Mouse (Mus musculus) thymus, adult 18-20 months (tissue): ENCODE measurements around the gene Tmem120b.

Experiments
- DNase-seq, 2 experiments: peaks; one replicate each; pipeline ENCODE4 v3.0.0; 2022; ENCODE audit warnings: mixed read lengths in 2 of 2

Gene Tmem120b

DNA sequence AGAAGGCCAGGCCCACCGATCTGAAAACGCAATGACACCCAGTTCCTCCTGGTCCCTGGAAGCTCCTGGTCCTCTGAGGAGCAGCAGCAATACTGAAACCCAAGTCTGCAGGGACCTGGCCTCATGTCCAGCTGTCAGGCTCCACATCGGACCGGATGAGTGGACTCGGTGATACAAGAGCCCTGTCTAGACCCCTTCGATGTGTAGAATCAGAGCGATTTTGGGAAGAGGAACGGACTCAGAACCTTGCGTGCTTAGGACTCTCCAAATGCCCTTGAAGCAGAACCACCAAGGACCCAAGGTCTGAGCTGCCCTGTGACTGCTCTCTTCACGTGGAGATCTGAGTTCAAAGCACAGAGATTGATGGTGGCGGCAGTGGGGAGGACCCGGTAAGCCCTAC lies at the start of gene Tmem120b:
Gene Tmem120b (plus strand): TSS at position 301 of the 400 bp plus-strand sequence.
- DNase-seq = no peak

GRCm38 (mm10) chr5:123019336-123020016 lies 48.7 kb upstream of the Tmem120b start:
- DNase-seq = no peak

DNA sequence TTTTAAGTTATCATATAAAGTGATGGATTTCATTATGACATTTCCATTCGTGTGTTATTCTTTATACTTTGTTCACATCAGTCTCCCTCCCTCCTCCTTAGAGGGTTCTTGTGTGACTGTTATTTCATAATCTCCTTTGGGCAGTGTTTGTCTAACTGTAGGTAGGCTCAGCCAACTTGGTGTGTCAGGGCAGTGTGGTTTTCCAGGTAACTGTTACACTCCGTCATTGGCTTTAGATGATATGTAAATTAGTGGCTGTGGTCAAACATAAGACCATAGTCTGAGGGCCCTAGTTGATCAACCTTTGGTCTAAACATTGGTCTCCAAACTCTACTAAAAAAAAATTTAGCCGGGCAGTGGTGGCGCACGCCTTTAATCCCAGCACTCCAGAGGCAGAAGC lies 47.8 kb upstream of the Tmem120b start:
- no peak for DNase-seq

DNA sequence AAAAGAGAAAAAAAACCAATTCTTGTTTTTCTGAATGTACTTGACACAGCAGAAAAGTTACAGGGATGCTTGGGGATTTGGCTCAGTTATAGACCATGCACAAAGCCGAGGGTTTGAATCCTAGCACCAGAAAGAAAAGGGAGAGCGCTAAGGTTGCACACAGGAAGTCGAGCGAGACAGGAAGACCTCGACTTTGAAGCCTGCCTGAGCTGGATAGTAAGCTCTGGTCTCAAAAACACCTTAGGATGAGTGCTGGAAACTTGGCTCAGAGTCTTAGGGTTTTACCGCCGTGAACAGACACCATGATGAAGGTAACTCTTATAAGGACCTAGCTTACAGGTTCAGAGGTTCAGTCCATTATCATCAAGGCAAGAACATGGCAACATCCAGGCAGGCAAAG lies 46.8 kb upstream of the Tmem120b start:
- DNase-seq = no peak

DNA sequence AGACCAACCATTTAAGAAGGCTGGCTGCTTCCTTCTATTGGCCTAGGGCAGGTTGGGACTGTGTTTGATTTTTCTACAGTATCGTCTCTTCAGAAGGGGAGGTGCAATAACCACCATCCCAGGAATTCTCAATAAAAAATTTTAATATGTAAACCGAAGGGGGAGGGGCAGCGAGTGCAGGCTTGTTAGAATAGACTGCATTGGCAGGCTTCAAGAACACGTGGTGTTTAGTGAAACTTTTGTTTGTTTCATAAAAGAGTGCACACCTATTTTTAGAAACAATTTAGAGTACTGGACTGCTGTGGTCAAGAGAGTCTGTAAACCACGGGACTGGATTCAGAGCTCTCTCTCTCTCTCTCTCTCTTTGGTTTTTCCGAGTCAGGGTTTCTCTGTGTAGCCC lies 45.2 kb upstream of the Tmem120b start:
- DNase-seq = no peak

DNA sequence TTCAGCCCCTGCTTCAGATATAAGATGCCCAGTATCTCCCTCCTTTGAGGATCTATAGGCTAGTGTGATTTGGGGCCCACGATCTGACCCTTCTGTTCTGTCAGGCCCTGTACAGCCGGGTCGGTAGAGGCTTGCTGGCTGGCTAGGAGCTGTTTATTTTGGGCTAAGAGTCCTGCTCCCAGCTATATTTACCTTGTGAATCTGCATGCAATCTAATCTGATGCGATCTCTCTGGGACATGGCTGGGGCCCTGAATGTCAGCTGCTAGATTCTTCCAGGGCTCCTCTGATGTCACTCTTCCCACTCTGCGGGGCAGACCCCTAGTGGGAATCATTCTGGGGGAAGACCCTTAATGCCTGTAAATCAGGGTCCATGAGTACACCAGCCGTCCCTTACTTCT lies 43.9 kb upstream of the Tmem120b start:
- no peak for DNase-seq

- no peak for DNase-seq
Measured at GRCm38 (mm10) chr5:123024965-123025573, 43.1 kb upstream of the Tmem120b start.

DNA sequence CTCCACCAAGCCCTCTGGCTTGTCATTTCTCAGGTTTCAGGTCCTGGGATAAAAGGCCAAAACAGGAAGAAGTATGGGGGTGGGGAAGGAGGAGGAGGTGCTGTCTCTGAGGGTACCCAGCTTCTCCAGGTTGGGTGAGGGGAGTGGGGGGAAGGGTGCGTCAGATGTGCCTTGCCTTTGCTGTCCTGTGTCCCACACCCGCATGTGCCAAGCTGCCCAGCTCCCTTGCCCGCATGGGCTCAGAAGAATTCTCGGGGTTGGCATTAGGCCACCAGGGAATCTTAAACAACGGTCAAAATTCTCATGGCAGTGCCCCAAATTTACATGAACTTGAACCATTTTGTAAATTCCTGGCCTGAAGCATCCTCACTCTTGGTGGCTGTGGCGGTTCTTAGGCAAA lies 41.8 kb upstream of the Tmem120b start:
- no peak for DNase-seq

DNA sequence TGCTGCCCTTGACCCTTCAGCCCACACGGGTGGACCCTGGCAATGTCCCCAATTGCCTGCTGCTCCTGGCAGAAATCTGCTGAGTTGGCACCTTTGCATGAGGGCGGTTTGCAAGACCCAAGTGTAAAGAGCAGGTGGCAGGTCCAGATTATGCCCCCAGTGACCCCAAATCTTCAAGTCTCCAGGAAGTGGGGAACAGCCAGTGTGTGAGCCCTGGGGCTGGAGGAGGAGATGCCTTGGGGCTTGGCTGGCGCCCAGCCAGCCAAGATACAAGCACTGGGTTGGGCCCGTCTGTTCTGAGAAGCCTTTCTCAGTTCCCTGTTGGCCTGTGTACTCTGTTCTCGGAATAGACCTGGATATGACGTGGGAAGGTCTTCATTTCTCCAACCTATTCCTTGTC lies 40.8 kb upstream of the Tmem120b start:
- no peak for DNase-seq

GRCm38 (mm10) chr5:123029729-123030128 lies 38.5 kb upstream of the Tmem120b start:
- no peak for DNase-seq

- no peak for DNase-seq
Measured at GRCm38 (mm10) chr5:123031312-123031711, 36.9 kb upstream of the Tmem120b start.

DNA sequence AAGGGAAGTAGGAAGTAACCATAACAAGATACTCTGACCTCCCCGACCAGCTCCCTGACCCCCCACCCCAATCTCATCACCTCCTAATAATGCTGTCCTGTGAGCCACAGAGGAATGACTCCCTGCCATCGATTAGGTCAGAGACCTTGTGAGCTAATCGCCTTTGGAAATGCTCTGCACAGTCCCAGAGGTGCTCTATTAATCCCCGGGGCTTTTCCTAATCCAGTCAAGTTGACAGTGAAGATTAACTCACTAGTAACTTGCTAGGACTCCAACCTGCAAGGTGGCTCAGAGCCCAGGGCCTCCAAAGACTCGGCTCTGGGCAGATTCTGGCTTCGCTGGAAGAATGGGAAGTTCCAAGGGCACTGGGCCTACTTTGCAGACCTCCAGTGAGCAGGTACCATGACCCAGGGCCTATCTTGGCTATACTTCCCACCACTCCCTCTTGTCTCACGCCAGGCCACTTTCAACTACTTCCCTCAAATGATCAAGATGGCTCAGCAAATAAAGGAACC lies 34.5 kb upstream of the Tmem120b start:
- no peak for DNase-seq

DNA sequence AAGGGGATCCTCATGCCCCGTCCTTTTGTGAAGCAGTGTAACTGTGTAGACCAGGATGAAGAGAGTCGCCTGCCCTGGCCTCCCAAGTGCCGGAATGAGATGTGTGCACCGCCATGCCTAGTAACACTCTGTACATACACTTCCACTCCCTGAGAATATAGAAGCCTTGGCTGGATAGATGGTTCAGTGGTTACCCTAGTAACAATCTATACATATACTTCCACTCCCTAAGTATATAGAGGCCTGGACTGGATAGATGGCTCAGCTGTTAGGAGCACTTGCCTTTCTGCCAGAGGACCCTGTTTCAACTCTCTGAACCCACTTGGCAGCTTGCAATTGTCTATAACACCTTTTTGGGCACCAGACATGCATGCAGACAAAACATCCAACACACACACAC lies 33.1 kb upstream of the Tmem120b start:
- DNase-seq = no peak

GRCm38 (mm10) chr5:123035564-123035963 lies 32.7 kb upstream of the Tmem120b start:
- no peak for DNase-seq

DNA sequence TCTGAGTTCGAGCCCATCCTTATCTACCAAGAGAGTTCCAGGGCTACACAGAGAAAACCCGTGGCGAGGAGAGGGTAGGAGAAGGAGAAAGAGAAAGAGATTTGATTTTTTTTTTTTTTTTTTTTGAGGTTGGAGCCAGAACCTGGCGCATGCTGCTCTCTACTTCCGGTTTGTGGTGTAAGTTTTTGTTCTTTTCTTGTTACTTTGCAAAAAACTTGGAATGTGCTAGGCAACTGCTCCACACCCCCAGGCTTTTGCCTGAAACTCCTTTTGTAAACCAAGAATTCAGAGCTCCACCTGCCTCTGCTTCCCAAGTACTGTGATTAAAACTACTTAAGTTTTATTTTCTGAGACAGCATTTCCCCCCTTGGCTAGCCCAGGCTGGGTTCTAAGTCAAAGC lies 30.1 kb upstream of the Tmem120b start:
- DNase-seq = no peak

- peak; percentile 79 to 80 for DNase-seq
Measured at GRCm38 (mm10) chr5:123039120-123039752, 29.0 kb upstream of the Tmem120b start.

DNA sequence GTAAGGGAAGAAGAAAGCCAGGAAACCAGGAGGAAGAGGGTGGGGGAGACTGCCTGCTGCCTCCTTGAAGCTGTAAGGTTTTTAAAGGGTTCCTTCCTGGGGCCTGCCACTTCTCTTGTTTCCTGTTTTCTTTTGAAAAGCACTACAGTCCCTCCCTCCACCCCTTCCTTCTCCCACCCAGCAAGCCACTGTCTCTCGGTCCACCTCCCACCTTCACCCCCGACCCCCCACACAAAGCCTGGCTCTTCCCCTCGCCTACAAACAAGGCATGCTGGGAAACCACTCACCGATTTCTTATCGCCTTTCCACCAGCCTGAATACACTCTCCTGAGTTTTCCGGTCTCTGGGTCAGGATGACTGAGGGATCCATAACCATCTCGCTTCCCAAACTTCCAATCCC lies 27.4 kb upstream of the Tmem120b start:
- DNase-seq = no peak

DNA sequence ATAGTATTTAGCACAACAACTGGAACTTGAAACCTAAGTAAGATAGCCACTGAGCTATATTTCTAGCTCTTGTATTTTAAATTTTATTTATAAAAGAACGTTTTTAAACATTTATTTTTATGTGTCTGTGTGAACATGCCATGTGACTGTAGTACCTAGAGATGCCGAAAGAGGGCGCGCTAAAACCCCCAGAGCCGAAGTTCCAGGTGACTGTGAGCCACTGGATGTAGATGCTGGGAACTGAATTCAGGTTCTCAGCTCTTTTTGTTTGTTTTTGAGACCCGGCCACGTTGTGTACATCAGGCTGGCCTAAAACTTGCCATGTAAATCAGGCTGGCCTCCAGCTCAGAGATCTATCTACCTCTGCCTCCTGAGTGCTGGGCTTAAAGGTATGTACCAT lies 24.4 kb upstream of the Tmem120b start:
- no peak for DNase-seq

GRCm38 (mm10) chr5:123045561-123046295 lies 22.5 kb upstream of the Tmem120b start:
- DNase-seq = no peak

DNA sequence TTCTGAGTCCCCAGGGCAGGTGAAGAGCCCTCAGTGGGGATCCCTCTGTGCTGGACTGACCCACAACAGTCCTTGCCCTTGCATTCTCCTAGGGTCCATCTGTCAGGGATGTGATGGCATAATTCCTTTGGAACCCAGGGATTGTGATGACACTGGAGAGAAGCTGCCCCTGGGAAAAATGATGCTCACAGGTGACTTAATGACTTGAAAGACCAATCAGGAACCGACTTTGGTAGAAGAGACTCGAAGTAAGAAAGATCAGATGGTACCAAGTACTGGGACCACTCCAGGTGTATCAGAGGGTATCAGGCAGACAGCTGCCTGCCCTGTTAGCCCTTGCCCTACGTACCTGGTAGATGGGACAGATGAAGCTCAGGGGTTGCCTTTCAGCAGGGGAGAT lies 21.3 kb upstream of the Tmem120b start, which contains the start of gene Morn3:
Gene Morn3 (minus strand): TSS at position 101 of the 400 bp plus-strand sequence.
- no peak for DNase-seq

GRCm38 (mm10) chr5:123049271-123049670 lies 18.9 kb upstream of the Tmem120b start:
- peak in 1 of 2 experiments; percentile 54 for DNase-seq

DNA sequence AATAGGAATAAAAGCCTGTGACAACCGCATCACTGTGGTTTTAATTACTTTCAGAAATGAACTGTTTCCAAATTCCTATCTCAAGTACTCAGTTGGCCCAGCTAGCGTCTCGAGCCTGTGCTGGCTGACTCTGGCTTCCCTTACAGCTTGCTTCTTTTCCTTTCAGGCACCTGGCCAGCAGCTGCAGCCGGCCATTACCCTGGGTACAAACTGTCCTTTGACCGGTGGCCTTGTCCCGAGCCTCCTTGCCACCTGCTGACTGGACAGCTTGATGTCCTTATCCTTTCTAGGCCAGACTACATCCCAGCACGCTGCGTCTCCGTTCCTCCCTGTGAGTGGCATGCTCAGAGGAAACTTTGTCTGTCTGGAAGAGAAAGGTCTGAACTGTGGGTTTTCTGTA lies 17.3 kb upstream of the Tmem120b start:
- no peak for DNase-seq

DNA sequence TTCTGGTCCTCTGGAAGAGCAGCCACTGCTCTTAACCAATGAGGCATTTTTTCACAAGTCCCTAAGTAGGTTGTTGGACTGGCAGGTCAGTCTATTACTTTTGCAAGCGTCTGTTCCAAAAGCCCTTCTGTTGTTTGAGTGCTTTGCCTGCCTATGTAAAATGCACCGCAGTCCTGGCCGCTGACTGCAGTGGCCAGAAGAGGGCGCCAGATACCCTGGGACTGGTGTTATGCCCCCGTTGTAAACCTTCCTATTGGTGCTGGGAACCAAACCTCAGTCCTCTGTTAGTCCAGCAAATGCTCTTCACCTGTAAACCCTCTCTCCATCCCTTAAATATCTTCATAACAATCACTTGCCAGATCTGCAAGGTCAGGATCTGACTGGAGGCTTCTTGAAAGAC lies 16.5 kb upstream of the Tmem120b start:
- no peak for DNase-seq
